Mouse (Mus musculus) frontal cortex, postnatal 10 days (tissue): ENCODE results near the gene Smarca2.
"Not testable (repeated sequence)": the region's sequence is repeated elsewhere in the genome, so short reads cannot be mapped to it uniquely, and the experiment has no call there.

ENCODE experiments used
- DNase-seq, 2 experiments: peaks; one replicate each; pipeline ENCODE4 v3.0.0; 2022; ENCODE audit warnings: low spot score in 2 of 2, mixed read lengths in 1 of 2

Gene Smarca2

DNA sequence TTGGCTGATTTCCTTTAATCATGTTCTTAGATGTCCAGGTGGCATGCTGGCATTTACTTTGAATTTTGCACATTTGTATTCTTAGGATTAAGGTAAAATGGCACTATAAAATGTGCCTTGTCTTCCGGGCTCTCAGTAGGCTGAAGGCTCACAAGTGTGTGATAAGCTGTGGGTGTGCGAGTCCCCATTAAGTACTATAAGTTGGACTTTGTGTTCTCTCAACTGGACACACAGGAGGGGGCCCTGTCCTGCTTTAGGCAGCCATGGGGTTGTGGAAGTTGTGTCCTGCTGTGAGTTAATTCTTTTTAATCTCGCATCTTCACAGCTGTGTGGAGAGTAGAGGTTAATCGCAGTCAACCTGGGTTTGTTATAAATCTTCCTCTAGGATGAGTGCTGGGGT lies 85.7 kb downstream of the Smarca2 start:
- DNase-seq = no peak

DNA sequence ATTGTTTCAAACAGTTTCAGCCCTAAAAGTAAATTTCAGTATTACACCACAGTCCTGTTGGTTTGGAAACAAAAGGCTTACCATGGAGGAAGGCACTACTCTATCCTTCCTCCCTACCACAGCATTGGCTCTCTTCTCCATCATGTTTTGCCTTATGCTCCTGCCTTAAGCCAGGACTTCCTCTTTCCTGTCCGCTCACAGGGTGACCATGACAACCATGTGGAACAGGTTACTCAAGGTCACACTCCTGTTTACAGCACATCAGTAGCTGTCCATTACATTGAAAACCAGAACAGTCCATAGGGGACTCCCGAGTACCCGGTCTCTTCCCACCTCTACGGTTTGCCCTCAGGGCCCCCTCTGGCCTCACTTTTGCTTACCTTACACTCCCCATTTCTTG lies 92.3 kb downstream of the Smarca2 start:
- no peak for DNase-seq

- no peak for DNase-seq
Observed at GRCm38 (mm10) chr19:26704545-26705209, 99.8 kb downstream of the Smarca2 start.

DNA sequence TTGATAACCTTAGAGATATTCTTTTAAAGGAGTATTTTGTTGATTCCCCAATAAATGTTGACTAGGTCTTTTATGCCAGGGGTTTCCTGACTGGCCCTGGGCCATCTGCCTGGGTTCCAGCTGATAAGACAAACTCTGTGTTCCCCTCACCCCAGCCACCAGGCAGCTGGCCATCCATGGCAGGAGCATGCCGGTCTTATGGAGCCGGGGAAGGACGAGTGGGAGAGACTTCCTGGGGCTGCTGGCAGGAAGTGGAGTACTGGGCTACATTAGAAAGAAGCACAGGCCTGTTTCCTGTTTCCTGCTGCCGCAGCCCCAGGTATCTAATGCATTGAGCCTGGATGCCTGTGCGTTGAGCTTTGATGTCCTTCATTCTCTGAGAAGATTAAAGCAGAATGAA lies 102.1 kb downstream of the Smarca2 start:
- no peak for DNase-seq

GRCm38 (mm10) chr19:26709095-26709494 lies 104.2 kb downstream of the Smarca2 start:
- DNase-seq = no peak

DNA sequence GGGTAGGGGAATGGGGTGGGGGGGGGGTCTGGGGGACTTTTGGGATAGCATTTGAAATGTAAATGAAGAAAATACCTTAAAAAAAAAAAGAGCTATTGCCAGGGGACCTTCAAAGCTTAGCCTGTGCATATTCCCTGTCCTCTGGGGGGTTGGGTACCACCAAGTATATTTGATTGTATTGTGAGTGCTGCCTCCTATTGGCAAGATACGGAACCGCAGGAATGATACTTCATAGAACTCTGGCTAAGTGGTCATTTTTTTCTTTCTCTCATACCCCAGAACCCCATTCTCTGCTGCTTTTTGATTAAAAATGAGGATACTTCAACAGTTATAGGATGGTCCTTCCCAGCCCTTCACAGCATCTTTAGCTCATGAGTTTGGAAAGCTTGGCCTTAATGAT lies 106.4 kb downstream of the Smarca2 start:
- no peak for DNase-seq

DNA sequence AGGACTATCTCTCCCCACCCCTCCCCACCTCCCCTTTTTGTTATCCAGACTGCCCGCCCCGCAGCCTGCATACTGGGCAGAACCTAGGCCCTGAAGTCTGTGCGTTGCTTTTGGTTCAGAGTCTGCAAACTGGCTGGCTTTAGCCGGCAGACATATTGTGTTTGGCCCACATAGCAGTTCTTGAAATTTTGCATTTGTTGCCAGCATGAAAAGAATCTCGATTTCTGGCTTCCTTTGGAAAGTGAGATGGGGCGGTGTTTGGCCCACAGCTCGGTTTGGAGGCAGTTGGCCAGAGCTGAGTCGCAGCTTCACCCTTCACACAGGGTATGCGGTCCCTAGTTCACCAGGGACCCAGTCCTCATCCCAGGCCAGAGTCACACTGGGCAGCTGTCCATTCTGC lies 111.4 kb downstream of the Smarca2 start:
- no peak for DNase-seq

GRCm38 (mm10) chr19:26718221-26718620 lies 113.4 kb downstream of the Smarca2 start:
- DNase-seq = no peak

DNA sequence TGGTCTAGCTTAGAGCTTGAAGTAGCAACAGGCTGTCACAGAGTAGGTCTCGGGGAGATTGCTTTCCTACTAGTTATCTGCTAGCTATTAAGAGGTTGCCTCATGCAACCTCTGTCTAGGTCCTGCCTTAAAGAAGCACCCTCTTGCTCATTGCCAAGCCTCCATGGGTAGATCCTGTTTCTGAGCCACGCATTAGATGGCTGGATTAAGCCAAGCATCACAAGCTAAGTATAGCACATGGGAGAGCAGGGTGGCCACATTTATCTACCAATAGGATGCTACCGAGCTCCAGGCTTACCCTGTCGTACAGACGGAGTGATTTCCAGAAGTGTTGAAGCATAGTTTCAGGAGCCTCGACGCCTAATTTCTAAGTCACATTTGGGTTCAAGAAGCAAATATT lies 114.3 kb downstream of the Smarca2 start:
- DNase-seq = no peak

DNA sequence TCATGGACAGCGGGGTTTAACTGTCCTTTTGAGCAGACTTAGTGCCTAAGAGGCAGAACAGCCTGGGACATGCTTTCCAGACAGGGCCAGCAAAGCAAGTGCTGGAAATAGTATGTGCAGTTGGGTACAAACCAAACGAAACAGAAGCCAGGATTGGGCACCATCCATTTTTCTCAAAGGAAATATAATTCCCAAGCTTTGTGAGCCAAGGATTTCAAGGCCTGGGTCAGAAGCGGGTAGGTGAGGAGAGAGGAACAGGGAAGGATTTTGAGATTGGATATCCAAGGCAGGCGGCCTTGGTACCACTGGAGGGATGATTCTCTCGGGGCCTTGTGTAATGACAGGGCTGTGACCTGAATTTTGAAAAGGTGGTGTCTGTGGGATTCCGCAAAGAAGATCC lies 116.9 kb downstream of the Smarca2 start:
- DNase-seq = no peak

DNA sequence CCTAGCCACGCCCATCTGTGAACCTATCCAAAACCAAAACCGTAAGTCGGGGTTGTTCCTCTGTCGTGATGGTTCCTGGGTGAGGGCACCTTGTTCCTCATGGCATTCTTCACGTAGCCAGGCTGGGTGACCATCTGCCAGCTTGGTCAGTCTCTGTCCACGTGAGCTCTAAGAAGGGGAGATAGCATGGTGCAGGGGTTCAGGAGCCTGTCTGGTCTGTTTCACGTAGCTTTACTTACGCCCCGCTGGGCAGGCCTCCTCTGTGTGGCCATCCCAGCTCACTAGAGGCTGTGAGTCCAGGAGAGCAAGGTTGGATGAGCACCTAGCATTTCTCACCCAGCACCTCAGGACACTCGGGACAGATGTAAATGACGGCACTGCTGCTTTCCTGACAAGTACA lies 119.0 kb downstream of the Smarca2 start:
- no peak for DNase-seq

DNA sequence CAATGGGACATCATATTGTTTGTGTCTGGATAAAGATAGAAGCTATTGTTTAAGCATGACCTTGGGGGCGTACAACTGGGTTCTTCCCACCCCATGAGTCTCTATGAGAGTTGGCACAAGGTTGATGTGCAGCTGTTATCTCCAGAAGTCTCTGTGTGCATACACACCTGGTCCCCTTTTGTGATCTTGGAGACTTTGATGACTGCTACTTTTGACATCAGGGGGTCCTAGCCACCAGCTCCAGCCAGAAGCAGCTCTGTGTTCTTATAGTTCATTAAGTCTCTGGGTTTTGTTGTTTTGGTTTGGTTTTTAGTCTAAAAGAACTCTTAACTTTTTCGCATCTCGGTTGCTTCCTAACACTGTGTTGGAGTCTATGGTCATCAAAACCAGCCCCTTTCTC lies 119.8 kb downstream of the Smarca2 start:
- DNase-seq = no peak

DNA sequence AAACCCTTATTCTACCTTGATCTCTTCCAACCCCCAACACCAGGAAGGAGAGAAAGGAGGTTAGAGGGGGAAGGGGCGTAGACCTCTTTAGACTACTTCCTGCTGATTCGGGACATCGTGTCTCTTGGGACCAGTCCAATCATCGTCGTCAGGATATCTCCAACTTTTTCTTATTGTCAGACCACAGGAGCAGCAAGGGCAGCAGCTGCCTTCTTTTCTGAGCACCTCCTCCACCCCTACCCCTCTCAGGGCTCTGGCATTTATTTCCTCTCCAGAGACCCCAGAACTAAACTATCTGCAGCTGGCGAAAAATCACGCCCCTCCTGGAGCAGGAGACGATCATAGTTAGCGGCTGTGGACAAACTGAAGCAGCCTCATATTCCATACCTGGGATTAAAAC lies 122.9 kb downstream of the Smarca2 start:
- no peak for DNase-seq

GRCm38 (mm10) chr19:26730486-26730885 lies 125.6 kb downstream of the Smarca2 start:
- no peak for DNase-seq

GRCm38 (mm10) chr19:26731121-26731520 lies 126.3 kb downstream of the Smarca2 start:
- no peak for DNase-seq

DNA sequence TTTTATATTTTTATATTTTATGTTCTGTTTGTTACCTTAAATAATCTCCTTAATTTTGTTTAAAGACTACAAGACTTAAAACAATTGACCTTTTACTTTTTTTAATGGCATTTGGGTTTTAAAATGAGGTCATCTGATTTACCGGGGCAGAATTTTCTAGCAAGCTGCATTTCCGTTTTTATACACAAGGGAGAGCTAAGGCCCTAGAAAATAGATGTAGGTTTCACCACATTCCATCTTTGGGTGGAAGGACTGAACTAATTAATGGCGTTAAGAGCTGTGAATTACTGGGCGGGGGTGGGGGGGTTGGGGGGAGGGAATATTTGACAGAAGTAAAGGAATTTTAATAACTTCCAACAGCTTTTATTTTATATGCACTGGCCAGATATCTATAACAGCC lies 127.0 kb downstream of the Smarca2 start:
- DNase-seq = no peak

- DNase-seq = no peak
Observed at GRCm38 (mm10) chr19:26733055-26733454, 128.2 kb downstream of the Smarca2 start.

DNA sequence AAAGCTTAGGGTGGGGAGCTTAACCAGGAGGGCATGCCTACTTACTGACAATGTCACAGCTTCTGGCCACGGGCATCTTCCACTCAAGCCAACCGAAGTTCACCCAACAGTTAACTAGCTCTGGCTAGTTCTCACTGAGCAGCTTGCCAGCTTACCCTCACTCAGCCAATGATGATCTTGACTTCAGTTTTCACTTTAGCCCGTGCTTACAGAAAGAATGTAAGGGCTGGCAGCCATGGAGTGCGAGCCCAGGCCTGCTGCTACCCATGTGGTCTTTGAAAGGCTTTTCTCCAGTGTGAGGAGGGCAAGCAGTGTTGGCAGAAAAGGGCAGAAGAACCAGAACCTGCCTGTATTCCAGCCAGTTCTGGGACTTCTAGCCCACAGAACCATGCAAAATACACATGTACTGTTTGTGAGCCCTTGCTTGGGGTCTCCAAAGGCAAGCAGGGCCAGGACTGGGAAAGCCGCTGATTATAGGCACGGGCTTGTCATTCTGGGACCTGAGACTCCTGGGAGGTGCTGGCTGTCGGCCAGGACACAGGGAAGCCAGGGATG lies 128.8 kb downstream of the Smarca2 start:
- DNase-seq = no peak

DNA sequence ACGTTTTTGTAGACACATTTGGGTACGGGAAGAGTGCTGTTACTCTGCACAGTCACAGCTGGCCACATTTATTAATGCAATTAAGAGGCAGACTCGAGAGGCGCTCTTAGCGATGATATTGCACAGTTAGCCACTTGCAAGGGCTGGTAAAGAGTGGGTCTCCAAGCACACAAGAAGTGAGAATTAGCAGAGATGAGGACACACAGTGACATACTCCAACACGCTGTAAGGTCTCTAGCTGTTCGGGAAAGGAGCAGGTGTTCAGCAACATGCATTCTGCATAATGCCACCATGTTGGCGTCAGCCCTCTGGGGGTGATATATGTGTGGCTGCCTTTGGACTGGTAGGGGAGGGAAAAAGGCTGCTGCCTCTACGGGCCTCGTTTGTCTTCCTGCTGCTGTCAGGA lies 129.9 kb downstream of the Smarca2 start:
- no peak for DNase-seq

DNA sequence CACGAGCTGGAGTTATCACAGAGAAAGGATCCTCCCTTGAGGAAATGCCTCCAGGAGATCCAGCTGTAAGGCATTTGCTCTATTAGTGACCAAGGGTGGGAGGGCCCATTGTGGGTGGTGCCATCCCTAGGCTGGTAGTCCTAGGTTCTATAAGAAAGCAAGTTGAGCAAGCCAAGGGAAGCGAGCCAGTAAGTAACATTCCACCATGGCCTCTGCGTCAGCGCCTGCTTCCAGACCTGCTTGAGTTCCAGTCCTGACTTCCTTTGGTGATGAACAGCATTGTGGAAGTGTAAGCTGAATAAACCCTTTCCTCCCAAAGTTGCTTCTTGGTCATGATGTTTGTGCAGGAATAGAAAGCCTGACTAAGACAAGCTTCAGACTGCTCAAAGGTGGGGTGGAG lies 140.2 kb downstream of the Smarca2 start:
- DNase-seq = not testable (repeated sequence)

- DNase-seq = no peak
Observed at GRCm38 (mm10) chr19:26745567-26745966, 140.7 kb downstream of the Smarca2 start.

DNA sequence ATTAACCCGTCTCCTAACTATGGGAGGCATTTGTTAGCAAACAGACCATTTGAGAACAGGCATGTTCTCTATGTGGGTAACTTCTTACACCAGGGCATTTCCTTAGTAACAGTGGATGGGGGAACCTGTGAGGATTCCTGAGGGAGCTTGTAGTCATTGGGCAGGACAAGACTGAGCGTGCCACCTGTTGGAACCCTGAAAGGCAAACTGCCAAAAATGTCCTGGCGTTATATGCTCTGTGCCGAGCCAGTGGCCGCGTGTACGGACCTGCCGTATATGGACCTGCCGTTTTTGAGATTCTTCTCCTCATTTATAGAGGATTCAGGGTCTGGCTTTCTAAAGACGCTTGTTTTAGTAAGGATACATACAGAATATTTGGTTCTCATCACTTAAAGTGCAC lies 141.4 kb downstream of the Smarca2 start:
- DNase-seq = no peak

DNA sequence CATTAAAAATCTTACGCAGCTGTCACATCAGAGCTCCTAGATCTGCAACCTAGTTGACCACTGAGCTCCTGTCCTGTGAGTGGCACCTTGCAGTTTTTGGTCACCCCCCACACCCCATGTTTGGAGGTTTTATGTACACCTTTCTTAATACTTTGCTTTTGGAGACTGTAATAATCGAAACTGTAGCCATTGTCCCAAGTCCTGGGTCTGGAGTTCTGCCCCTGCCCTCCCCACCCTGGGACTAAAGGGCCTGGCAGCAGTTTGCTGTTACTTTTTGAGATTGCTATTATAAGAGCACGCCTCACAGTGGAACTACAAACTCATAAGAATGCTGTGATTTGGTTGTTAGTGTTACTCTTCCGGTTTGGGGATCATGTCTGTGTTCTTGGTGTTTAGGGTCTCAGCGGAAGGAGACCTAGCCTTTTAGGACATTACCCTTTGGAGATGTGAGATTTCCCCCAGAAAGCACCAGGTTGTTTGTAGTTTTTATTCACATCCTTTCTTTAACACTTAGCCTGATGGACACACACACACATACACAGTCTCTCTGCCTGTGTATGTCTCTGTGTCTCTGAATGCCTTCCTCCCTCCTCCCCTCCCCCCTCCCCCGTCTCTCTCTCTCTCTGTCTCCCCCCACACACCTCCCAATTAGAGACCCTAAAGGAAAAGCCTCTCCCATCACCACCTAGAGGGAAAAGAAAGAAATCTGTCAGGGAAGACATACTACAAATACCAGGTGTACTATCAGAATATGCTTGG lies 142.0 kb downstream of the Smarca2 start:
- DNase-seq = no peak
